Mouse (Mus musculus) gastrocnemius, postnatal 4 days (tissue): ENCODE measurements at regions not wholly inside any gene's neighbourhood (a gene's known extent, or its start where the extent isn't known, plus 50 kb on each side); places are given as distances from the start of the nearest gene placed in this dataset.

ENCODE experiments used
- DNase-seq, 2 experiments: peaks; one replicate each; pipeline ENCODE4 v3.0.0; 2021 to 2022; ENCODE audit warnings: low spot score in 2 of 2, mixed read lengths in 2 of 2

DNA sequence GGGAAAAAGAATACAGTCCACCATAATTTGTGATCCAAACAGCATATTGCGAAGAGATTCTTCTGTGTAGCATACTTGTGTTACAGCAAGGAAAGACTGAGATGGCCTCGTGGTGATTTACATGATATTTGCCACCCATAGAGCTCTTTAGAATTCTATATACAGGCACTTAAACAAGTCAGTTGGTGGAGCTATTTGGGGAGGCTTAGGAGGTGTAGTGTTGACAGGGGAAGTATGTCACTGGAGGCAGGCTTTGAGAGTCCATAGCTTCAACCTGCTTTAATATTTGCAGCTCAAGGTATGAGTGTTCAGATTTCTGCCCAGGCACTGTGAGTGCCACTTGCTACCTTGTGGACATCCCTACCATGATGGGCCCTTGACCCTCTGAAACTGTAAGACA, 187.3 kb downstream of the Ostf1 start:
- no peak for DNase-seq

DNA sequence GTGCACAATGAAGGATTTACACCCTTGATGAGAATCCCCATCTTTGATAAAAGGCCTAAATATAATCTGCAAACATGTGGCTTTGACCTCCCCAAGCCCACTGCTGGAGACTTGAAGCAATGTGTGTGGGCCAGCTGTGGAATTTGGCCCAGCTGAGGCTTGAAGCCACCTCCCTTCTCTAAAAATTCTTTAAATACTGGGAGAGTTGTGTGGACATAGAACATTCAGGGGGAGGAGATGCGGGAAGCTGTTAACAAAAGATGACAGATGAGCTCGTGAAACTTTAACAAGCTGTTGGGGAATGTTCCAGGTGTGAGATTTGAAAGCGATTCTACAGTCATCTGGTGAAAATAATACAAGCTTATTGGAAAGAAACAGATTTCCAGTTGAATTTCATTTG, 195.3 kb downstream of the Ostf1 start:
- DNase-seq = peak in 1 of 2 experiments; percentile 13

GRCm38 (mm10) chr19:18420381-18420785, 211.2 kb downstream of the Ostf1 start:
- DNase-seq = peak in 1 of 2 experiments; percentile 34

DNA sequence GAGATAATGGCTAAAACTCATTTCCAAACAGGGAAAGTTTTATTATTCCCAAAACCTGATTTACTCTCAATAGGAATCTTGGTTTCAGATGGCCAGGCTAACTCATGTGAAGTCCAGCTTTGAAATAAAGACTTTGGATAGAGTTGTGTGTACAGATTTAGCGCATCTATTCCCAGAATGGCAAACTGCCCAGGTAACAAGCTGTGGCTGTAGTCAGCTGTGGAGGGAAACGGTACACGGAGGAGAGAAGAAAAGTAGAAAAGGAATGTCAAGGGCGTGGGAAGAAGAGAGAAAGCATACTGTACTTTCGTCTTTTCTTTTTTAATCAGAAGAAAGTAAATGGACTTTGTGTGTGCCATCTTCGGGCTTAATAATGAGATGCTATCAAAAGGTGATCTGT, 213.1 kb downstream of the Ostf1 start:
- no peak for DNase-seq

GRCm38 (mm10) chr19:18377466-18378089, 254.0 kb downstream of the Ostf1 start:
- DNase-seq = no peak

GRCm38 (mm10) chr19:18368612-18369011, 263.0 kb downstream of the Ostf1 start:
- no peak for DNase-seq

DNA sequence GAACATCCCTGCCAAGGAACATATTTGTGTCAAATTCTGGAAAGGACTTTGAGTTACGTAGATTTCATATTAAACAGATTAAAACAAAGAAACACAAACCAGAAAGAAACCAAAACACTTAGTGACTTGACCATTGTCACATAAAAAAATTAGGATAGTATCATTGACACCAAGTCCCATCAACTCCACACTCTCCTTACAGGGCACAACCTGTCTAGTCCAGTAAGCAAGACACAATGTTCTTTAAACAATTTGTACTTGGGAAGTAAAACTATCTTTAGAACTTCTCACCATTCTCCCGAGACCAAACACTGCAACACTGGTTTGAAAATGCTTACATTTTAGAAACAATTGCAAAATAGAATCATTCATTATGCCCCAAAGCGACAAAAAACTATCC, 277.7 kb downstream of the Ostf1 start:
- DNase-seq = no peak

DNA sequence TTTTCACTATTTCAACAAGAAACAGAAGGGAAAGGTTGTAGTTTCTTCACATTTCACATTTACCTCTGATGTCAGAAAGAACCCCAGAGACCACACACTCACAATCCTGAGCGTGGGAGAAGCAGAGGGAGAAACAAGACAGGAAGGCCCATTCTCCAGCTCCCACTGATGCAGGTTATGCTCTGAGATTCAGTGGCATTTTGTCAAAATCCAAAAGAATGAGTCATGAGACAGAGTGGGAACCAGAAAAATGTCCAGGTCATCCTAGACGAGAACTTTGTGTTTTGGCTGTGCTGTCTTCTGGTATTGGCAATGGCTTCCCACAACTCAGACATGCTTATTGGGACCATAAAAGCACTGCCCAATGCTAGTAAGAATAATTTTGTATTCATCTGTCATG, 285.9 kb downstream of the Ostf1 start:
- no peak for DNase-seq

DNA sequence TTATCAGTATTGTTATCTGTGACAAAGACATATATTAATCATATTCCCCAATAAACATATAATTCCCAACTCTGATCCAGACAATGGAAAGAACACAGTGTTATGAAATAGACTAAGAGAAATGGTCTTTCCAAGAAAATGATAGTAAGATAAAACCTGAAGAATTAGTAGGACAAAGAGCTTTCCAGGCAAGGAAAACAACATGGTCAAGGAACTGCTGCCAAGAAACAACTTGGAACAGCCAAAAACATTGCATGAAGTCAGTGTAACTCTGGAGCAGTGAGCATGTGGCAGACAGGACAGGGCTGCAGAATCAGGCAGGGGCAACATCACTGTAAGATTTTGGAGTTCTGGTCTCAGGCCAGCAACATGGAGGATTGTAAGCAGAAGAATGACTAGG, 288.0 kb downstream of the Ostf1 start:
- DNase-seq = no peak

GRCm38 (mm10) chr19:18343003-18343402, 288.6 kb downstream of the Ostf1 start:
- no peak for DNase-seq

DNA sequence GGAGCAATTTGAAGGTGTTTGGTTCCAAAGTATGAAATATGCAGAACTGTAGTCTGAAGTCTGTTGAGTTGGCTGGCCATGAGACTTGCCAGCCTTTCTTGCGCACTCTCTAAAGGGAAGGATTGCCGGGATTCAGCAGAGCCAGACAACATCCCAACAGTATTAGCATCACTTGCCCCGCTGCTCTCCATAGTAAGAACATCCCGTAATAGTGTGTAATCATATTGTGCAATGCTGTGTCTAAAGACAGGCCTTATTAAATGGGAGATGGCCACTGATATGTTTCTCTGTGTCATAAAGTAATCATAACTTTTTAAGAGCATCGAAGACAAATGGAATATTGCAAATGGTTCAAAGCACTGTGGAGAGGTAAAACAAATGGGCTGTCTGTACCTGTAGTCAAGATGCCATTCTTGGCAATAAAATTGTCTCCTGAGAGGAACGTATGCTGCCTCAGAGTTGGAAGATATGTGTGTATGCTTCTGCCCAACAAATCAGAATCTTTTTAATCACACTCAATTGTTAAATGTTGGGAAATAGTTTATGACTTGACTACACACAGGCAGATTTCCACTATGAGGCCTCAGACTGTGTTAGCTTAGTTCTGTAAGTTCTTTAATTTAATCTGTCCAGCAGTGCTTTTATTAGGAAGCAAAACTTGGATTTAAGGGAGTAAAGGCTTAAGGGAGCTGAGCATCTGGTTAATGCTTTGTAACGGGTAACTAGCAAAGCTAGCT, 293.6 kb downstream of the Ostf1 start:
- no peak for DNase-seq

- DNase-seq = no peak
Measured at GRCm38 (mm10) chr19:18336637-18337036, 295.0 kb downstream of the Ostf1 start.

DNA sequence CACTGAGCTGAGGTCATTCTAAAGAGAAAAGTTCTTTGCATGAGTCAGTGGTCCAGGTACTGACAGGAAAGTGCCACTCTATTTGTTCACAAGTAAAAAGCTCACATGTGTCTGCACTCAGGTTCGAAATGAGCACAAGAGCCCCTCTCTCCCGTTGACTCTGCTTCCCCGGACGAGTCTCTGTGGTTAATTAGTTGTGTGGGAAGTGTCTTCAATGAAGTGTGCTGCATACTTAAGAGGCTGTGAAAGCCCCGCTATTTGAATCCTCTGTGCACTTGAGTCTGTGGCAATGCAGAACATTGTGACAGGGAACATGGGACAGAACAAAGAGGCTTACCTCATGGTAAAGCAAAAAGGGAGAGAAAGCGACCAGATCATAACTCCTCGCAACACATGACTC, 297.0 kb downstream of the Ostf1 start:
- DNase-seq = no peak

- DNase-seq = no peak
Measured at GRCm38 (mm10) chr19:18331811-18332210, 299.8 kb downstream of the Ostf1 start.

DNA sequence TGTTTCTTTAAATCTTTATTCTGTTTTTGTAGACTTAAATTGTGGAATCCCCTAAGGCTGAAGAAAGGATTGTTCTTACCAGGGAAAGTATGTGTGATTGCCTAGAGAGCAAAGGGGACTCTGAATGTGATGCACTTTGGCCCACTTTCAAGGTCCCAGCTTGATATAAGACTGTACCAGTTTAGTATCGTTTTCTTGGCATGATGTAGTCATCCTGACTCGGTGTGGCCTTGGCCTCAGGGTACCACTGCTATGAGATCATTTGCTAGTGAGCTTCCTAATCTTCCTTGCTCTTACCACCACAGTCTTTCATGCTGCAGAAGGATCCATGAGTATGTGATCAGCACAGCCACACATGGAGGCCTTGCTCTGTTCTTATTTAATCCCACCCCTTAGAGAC, 302.2 kb downstream of the Ostf1 start:
- no peak for DNase-seq

DNA sequence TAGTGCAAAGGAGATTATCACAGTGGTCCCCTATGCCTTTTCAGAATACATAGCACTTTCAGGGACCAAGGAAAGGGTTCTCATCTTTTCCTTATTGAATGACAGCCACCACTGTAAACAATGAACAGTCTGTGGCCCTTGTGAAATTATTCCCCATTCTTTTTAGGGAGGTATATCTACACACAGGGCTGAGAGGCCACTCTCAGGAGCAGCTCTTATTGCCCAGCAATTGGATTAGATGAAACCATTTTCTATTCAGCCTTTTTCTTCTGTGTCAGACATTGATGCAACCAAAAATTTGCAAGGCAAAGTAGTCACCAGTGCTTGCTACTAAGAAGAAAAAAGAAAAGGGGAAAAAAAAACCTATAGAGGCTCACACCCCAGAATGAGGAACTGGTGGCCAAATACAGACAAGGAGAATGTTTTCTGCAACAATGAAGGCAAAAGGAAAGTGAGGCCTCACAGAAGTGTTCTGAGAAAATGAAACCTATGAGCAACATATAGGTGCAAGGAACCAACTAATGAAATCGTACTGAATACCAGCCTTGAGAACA, 313.2 kb downstream of the Ostf1 start:
- no peak for DNase-seq

DNA sequence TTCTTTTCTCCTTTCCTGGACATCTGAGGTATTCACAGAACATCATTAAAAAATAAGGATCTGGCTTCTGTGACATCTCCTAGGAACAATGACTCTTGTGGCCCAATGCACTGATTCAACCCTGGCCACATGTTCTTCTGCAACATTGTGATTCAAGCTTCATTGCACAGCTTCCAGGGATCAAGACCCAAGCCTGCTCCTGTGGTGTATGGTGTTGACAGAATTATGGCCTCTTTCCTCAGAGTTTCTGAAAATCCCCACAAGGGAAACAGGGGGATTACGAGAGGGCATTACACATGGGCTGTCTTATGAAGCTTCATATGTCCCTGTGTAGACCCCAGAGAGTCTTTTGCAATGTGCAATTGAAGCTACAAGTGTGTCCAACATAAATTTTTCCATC, 358.2 kb downstream of the Ostf1 start:
- DNase-seq = no peak

DNA sequence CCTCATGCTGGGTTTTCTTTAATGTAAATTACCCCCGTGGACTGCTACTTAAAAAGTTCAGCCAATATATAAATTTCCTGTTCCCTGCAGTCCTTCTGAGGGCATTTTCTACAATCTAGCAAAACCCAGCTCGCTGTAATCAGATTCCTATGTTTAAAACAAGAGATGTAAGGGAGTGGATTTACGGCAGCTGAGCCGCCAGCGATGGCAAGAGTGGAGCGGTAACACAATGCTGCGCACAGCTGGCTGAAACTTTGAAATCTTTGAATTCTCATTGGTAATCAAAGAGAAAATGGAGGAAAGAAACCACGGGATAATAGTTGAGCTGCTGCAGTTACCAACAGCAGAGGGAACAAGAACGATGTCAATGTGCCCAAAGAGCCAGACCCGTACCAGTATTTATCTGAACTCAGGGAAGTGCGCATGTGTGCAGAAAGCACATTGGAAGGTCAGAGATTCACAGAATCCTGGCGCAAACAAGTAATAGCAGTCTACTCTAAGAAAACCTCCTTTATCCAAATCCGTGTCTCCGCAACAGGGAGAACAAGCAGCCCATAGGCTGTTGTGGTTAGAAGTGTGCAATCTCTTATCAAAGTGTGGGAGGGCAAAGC, 376.4 kb downstream of the Ostf1 start:
- no peak for DNase-seq

GRCm38 (mm10) chr19:18253333-18253732, 378.3 kb downstream of the Ostf1 start:
- DNase-seq = no peak
